8 mouse cellular contexts compared by ENCODE assay signal in the genomic region with DNA sequence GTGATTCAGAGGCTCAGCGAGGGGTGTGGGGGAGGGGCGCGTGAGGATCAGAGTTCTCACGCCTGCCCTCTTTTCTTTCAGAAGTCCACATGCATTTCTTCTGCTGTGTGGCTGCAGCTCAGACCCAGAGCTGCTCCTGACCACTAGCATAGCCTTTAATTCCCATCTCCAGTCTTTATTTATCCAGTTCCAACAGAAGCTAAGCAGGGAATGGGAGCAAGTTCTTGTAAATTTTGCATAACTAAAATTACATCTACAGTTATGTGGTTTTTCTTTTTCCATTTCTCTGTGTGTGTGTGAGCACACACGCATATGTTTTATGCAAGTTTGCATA. TPM values are rescaled to one million over a fixed set of nuclear protein-coding genes. Genes with fewer than 3 reads are reported as not detected.
DNase-seq lines count a peak whose midpoint lies in the region; ATAC-seq and TF ChIP-seq lines count a peak whose summit lies in the region.

No protein-coding gene starts in this region.

- 0 out of 2 replicates have a peak, but pooled peaks cover 3% of the 10 kb centered on the region for H3K27me3 ChIP-seq in heart, embryonic 10.5 days (ENCODE audit: insufficient read depth, poor library complexity, severe bottlenecking)
- no peaks in the 10 kb centered on the region for H3K27me3 ChIP-seq in thymus, adult 2 months (ENCODE audit: control insufficient read depth, insufficient read depth, low read length)
- H3K27me3 ChIP-seq in liver, embryonic 14.5 days (ENCODE audit: control insufficient read depth, insufficient read depth, low read length), result no peaks in the 10 kb centered on the region

- intact Hi-C loops in heart, postnatal 10 days (cut with DNase I), result loop anchor here (5.0 kb wide), 1 partner anchor 280 kb away; the partner anchor contains the start of genes 9030612E09Rik and Sobp

- no peak; the same call in 1 of the 2 replicates for ATAC-seq in liver, embryonic 14.5 days (ENCODE audit: insufficient read depth)

- H3K27ac ChIP-seq in heart, embryonic 10.5 days, result no peak overlapping the region
- H3K27ac ChIP-seq in thymus, adult 2 months (ENCODE audit: control insufficient read depth, insufficient read depth, low read length), result no peak overlapping the region
- no peak overlapping the region for H3K27ac ChIP-seq in liver, embryonic 14.5 days

- no peaks in the 10 kb centered on the region for H3K9me3 ChIP-seq in heart, embryonic 10.5 days
- H3K9me3 ChIP-seq in liver, embryonic 14.5 days (ENCODE audit: control insufficient read depth, low read length), result no peaks in the 10 kb centered on the region

- TF ChIP-seq EP300 in liver, embryonic 14.5 days (IDR thresholded peaks at IDR 0.05; ENCODE audit: low read depth), result no peak

- TF ChIP-seq POLR2A in thymus, adult 2 months (IDR thresholded peaks at IDR 0.05; ENCODE audit: control insufficient read depth, extremely low read depth, insufficient read depth, low read length, poor library complexity), result no peak

- H3K4me3 ChIP-seq in heart, embryonic 10.5 days, result peak overlapping the region; percentile 48
- peak overlapping the region; percentile 36 for H3K4me3 ChIP-seq in thymus, adult 2 months (ENCODE audit: control insufficient read depth, insufficient read depth, low read length)
- H3K4me3 ChIP-seq in liver, embryonic 14.5 days (ENCODE audit: insufficient read depth in 1 of 2, low read depth in 2 of 2, low read length in 2 of 2), result no peak overlapping the region

- TF ChIP-seq CTCF in thymus, adult 2 months (IDR thresholded peaks at IDR 0.05; ENCODE audit: borderline replicate concordance, control insufficient read depth, extremely low read depth, insufficient read depth, low read length, poor library complexity), result no peak
- no peak for TF ChIP-seq CTCF in liver, embryonic 14.5 days (IDR thresholded peaks at IDR 0.05; ENCODE audit: low read depth)

- H3K36me3 ChIP-seq in heart, embryonic 10.5 days, result no peaks in the 10 kb centered on the region
- no peaks in the 10 kb centered on the region for H3K36me3 ChIP-seq in thymus, adult 2 months (ENCODE audit: control insufficient read depth, insufficient read depth, low read length)
- H3K36me3 ChIP-seq in liver, embryonic 14.5 days (replicated peaks; ENCODE audit: control insufficient read depth, insufficient read depth, low read depth), result no peaks in the 10 kb centered on the region

- peak overlapping the region; percentile 57 for H3K4me2 ChIP-seq in liver, embryonic 14.5 days (ENCODE audit: low read depth)

- WGBS in heart, embryonic 10.5 days, result 17% methylated on average over 5 of the region's 5 CpGs
- 24% methylated on average over 5 of the region's 5 CpGs for WGBS in thymus, adult 2 months
- 23% methylated on average over 5 of the region's 5 CpGs for WGBS in liver, embryonic 14.5 days (ENCODE audit: insufficient replicate concordance)

- peaks cover 9% of the 10 kb centered on the region; the same call in 1 of the 2 replicates for H3K4me1 ChIP-seq in heart, embryonic 10.5 days
- H3K4me1 ChIP-seq in thymus, adult 2 months (replicated peaks; ENCODE audit: control insufficient read depth, insufficient read depth, low read length), result peaks cover 3% of the 10 kb centered on the region; the same call in 1 of the 2 replicates
- peaks cover 0 to 10% of the 10 kb centered on the region in 2 experiments; a peak in 3 of 4 replicates for H3K4me1 ChIP-seq in liver, embryonic 14.5 days (replicated peaks; ENCODE audit: control insufficient read depth in 2 of 2, insufficient read depth in 2 of 2, low read length in 1 of 2)

- no peak for DNase-seq in heart, embryonic 10.5 days (ENCODE audit: low spot score)
- DNase-seq in heart, postnatal 10 days, result no peak
- DNase-seq in thymus, adult 2 months, result no peak
- DNase-seq in thymus, postnatal 0 days (ENCODE audit: low spot score), result no peak
- no peak for DNase-seq in liver, embryonic 14.5 days (ENCODE audit: low read depth in 3 of 3, low spot score in 3 of 3)
- DNase-seq in cerebellum, adult 9-11 months, result no peak
- no peak for DNase-seq in left cerebral cortex, adult 8-10 months (ENCODE audit: low spot score in 2 of 2)
- no peak for DNase-seq in frontal cortex, postnatal 36 days (ENCODE audit: low spot score in 2 of 2)

- H3K9ac ChIP-seq in liver, embryonic 14.5 days (replicated peaks), result no peak overlapping the region

RNA-seq across cellular contexts. Expression of gene Bend3, which starts 26.0 kb away (rescaled TPM):
- polyA plus RNA-seq in heart, embryonic 10.5 days (2016; fragmentation: Nextera tagmentation; extraction: Ambion mirVana), result 5.4 and 5.8 TPM in 2 replicates
- 10 to 100 TPM in 1 of 2 experiments, 1 to 10 TPM in 1; 8.7 to 11.0 TPM for total RNA-seq in heart, postnatal 10 days (2021)
- 5.1 and 7.3 TPM in 2 replicates for polyA plus RNA-seq in thymus, adult 2 months (2012; rRNA removed)
- polyA plus RNA-seq in thymus, postnatal 0 days (2015; fragmentation: Nextera tagmentation; extraction: Ambion mirVana), result 0.90 and 1.2 TPM in 2 replicates
- 2.0 and 2.1 TPM in 2 replicates for polyA plus RNA-seq in liver, embryonic 14.5 days (2012; rRNA removed)
- polyA plus RNA-seq in liver, embryonic 14.5 days (2014; fragmentation: Nextera tagmentation; extraction: Ambion mirVana), result 1.2 and 1.3 TPM in 2 replicates
- total RNA-seq in left cerebral cortex, adult 8-10 months (2022), result 1 to 10 TPM; 4.6 to 6.6 (median 4.7) TPM

Comparison
In these comparisons a context has a peak if more than half of its experiments do, and no peak if none do; other contexts are left out.
1. H3K4me3 ChIP-seq: peak in heart, embryonic 10.5 days (single experiment) and thymus, adult 2 months (single experiment); none in liver, embryonic 14.5 days (0 of 2).